Mouse (Mus musculus) layer of hippocampus, adult 11-12 months (tissue): ENCODE data around the gene Tmem178b.

Experiments
- DNase-seq: peaks from one replicate; pipeline ENCODE4 v3.0.0; 2022; ENCODE audit warnings: low spot score

Gene Tmem178b

DNA sequence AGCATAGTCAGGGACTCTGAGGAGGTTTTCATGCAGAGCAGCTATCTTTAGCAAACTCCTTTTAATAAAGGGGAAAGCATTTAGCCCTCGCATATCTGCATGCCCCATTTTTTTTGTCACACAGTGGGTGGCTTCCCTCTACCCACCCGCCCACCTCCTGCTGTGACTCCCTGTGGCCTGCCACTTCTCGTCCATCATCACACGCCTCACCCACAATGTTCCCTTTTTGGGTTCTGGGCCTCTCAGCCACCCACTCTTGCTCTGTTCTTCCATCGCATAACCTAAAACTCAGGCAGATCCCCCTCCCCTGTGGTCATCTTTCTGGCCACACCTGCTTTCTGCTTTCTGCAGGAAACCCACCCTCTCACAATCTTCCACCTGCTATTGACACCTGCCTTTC is 288.3 kb downstream of the Tmem178b start:
- DNase-seq = no peak

DNA sequence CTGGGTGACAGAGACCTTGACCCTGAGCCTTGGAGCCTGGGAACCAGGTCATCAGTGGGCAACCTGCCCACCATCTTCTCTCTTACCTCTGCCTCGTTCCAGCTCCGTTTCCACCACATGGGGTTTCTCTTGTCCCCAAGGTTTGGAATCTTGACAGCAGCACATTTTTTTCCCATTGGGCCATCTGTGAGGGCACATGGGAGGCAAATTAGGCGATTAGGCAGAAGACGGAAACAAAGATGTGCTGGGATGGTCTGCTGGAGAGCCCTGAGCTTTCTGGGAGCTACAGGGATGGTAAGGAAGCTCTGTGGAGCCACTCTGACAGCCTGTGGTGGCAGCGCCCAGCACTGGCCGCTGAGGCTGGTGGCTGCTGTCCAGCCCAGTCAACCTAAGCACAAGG is 300.5 kb downstream of the Tmem178b start:
- DNase-seq = no peak

DNA sequence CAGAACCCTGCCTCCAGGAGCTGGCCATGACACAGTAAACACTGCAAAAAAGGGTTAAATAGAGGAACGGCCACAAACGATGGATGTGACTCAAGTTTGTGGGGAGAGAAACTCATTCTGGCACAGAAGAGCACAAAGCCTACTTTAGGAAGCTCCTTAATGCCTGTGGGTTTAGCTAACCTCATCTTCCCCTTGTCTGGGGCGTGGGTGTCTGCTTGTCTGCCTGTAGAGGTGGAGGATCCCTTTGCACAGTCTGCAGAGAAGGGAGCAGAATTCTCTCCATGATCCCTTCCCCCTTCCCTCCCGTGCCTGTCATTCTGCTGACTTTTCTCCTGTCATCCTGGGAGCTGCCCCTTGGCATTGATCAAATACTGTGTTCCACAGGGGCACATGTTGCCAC is 304.8 kb downstream of the Tmem178b start:
- no peak for DNase-seq

DNA sequence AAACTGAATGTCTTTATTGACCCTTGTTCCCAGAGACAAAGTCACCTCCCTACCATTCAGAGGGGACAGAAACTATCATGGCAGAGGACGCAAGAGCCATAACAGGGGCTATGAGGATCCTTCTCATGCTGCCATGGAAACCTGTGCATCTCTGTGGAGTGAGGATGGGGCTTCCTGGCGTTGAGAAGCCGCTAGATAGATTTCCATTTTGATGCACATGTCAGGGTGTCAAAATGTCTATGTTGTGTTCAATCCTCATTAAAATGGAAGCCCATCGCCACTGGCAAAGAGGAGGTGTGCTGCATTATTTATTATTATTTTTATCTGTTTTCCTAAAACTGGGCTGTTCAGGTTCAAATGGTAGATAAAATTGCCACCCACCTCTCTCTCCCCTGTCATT is 307.5 kb downstream of the Tmem178b start:
- no peak for DNase-seq

DNA sequence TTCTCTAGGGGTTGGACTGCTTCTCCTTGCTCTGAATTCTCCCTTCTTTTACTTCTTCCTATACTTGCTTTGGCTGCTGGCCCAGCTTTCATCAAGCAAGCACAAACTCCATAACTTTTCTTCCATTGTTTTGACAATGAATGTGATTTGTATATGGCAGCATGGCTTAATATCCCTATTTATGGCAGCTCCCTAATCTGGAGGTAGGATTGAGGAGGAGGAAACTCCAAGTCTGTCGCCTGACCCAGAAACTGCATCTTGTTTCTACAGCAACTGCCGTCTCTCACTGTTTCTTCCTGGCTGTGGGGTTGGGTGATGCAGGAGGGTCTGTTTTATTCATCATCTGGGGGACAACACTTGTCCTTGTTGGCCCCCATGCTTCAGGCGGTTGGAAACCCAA is 327.6 kb downstream of the Tmem178b start:
- DNase-seq = no peak

DNA sequence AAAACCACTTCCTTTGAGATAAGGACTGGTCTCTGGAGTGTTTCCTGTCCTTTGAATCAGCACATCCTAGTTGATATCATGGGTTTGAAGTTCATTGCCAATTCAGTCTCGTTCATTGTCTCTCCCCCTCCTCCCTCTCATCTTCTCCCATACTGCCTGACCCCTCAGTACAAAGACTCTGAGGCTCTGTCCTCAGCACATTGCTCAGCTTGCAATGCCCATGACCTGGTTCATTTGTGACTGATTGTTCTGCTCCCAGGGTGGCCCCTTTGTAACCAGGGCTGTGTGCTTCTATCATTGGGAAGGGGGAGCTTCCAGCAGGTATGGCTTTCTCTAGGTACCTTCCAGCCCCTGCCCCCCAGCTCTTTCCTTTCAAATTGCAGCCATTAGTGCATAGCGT is 329.5 kb downstream of the Tmem178b start:
- DNase-seq = no peak

DNA sequence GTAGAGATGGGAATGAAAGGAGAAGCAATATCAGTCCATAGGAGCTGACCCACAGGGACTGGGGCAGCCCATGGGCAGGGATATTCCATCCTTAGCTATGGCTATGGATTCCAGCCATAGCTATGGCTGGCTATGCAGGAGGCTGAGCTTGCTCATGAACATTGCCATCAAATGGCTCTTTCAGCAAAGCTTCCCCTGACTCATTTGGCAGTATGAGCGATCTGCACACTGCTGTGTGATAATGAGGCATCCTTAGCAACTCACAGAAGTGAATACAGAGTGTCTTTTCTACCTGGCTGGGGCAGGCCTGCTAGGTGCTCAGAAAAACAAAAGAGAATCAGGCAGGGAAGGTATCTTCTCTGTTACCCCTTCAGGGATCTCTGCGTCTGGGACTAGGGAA is 332.3 kb downstream of the Tmem178b start:
- no peak for DNase-seq

DNA sequence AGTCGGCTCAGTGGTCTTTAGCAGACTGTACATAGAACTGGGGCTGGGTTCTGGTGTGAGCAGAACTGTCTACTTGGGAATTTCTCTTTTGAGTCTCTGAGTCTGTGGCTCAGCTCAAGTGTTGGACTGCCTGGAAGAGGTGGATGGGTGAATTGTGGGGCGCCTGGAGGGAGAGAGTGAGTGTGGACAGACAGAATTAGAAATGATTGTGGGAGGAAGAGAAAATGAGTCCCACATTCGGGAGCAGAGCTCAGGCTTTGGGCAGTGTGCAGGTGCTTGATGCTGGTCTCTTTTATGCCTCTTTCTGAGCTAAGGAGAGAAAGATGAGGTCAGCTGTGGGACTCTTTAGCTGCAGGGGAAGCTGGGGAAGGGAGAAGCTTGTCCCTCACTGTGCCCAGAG is 334.9 kb downstream of the Tmem178b start:
- no peak for DNase-seq

DNA sequence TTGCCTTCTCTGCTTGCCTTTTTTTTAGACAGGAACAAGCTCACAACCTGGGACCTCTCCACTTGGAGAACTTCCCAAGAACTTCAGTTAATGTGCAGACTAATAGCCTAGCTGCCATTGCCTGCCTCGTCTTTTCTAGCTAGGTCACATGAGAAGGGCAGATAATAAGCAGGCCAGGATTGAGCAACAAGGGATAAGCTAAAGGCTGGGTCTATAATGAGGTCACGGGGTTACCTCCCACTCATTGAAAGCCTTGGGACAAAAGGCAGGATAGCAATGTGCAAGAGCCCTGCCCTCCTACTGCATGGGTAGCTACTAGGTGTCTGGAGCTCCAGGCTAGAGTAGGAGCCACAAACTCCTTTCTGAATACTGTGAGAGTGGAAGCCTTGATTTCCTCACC is 336.1 kb downstream of the Tmem178b start:
- no peak for DNase-seq

DNA sequence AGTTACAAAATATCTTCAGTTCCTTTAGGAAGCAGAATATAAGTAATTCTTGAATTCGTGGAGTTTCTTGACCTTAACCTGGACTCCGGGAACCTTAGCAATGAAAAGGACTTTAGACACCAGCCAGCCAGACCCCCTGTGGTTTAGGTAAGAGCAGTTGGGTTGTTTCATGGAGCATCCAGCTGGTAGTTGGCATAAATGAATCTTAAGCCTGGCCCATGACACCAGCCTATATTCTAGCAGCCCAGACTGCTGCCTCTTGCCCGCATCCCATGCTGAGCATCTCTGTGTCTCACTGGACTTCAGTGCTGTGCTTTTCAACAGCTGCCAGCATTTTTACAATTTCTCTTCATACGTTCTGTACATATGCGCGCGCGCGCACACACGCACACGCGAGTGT is 344.1 kb downstream of the Tmem178b start:
- no peak for DNase-seq

DNA sequence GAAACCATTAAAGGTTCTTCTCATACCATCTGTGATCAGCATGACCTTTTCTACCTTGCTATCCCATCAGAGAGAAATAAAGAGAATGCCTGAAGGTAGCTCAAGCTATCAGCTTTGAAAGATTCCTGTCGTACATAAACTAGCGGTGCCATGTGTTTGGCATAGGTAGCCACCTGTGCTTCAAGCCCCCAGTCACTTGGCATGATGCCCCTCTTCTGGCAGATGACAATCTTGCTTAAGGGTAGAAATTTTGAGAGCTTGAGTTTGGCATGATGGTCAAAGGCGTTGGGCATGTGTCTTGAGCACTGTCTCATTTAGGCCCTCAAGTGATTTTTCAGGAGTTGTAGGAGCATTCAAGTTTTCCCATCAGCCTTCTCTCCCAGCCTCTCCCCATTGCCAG is 344.6 kb downstream of the Tmem178b start:
- DNase-seq = no peak

DNA sequence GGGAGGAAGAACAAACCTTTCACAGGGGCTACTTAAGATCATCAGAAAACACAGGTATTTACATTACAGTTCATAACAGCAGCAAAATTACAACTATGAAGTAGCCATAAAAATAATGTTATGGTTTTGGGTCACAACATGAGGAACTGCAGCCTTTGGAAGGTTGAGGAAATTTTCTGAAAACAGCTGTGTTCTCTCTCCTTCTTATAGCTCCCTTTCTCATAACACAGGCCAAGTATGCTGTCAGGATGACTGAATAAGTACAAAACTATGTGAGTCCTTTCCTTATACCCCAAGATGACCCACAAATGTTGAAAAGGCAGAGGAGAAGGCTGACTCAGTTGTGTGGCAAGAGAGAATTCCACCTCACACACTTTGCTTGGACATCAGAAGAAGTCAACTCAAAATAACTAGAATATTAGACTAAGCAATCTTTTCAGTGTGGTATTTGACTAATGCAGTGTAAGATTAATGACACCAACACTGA is 347.6 kb downstream of the Tmem178b start:
- DNase-seq = no peak

DNA sequence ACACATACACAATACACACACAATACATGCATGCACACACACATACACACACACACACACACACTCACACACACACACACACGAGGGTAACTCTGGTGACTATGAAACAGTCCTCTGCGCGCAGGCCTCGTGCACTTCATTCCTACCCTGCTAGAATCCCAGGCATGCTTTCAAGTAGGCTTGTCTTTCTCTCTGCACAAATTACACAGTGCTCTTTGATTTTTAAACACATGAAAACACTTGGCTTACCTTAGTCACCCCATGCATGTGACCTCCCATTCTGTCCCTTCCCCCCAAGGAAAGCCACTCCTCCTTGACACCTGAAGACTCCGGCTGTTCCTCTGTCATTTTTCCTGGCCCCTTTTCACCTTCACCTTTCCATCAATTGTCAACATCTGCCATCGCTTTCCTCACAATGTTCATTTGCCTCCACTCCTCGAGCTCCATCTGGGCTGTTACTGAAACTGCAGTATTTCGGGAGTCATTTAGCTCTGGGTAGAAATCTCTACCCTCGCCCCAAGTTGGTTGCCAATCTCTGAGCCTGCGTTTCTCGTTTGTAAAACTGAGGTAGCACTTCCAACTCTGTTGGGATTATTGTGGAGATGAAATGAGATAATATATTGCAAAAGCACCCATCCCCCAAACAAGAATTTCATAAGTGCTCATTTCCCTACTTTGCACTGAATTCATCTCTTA is 352.7 kb downstream of the Tmem178b start:
- peak; percentile 21 for DNase-seq

DNA sequence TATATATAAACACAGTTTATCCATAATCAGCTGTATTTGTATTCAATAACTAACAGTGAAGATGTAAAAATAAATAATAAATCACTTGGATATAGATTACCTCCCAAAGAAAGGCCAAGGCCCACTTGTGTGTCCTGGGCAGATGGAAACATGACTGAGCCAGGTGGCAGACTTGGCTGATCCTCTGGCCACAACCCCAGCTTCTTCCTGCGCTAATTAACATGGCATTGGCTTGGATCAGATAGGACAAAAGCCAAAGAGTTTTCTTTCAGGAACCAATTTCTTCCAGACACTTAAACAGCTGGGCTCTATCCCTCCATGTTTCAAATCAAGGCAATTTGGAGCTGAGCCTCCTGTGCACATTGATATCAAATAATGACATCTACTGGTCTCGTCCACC is 355.9 kb downstream of the Tmem178b start:
- no peak for DNase-seq

DNA sequence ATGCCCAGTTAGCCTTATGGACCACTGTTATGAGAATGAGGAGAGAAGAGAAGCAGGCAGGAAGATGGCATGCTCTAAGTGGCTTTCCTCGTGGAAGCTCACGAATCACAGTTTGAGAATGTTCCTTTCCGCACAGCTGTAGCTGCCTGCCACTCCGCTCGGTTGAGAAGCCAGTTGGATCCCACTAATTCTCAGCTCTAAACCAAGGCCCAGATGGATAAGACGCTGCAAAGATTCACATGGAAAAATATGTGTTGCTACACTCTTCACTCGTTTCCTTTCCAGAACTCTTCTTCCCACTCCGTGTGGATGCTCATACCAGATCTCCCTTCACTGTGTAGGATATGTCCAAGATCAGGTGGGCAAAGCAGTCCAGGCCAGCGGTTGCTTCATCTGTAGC is 356.9 kb downstream of the Tmem178b start:
- DNase-seq = peak; percentile 21

DNA sequence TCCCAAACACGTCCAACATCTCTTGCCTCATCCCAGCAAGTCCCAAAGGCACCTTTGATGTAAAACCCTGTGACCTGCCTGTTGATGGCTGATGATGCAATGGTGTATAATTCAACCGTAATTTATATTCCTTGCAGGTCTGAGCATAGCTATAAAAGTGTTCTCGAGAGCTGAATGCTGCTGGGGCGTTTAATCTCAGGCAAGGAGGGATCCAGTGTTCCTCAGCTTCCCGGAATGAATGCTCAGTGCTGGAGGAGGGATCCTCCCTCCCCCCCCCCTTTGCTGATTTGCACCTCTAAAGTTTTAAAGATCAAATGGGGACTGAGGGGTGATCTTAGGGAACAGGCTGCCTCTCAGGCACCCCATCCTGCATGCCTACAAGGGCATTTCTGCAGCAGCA is 361.0 kb downstream of the Tmem178b start:
- no peak for DNase-seq

DNA sequence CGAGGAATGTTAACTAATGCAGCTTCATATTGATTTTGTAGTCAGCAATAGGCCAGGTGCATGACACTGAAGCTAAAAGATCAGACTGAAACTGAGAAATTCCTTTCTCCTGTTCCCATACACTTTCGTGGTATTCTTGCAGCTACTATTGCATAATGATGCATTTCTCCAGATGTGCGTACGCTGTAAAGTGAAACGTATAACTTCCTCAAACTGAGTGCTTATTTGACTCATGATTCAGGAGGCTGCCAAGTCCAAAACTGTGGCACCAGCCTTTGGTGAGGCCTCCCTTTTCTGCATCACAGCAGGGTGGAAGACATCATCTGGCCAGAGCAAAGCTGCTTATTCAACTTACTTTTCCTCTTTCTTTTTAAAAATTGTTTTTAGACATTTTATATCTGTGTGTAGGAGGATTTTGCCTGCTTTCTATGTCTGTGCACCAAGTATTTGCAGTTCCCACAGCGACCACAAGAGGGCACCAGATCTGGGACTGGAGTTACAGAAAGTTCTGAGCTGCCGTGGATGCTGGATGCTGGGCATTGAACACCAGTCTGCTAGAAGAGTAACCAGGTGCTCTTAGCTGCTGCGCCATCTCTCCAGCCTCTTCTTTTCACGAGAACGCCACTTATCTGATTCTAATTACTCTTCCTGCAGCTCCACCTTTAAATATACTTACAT is 362.9 kb downstream of the Tmem178b start:
- peak; percentile 77 for DNase-seq

DNA sequence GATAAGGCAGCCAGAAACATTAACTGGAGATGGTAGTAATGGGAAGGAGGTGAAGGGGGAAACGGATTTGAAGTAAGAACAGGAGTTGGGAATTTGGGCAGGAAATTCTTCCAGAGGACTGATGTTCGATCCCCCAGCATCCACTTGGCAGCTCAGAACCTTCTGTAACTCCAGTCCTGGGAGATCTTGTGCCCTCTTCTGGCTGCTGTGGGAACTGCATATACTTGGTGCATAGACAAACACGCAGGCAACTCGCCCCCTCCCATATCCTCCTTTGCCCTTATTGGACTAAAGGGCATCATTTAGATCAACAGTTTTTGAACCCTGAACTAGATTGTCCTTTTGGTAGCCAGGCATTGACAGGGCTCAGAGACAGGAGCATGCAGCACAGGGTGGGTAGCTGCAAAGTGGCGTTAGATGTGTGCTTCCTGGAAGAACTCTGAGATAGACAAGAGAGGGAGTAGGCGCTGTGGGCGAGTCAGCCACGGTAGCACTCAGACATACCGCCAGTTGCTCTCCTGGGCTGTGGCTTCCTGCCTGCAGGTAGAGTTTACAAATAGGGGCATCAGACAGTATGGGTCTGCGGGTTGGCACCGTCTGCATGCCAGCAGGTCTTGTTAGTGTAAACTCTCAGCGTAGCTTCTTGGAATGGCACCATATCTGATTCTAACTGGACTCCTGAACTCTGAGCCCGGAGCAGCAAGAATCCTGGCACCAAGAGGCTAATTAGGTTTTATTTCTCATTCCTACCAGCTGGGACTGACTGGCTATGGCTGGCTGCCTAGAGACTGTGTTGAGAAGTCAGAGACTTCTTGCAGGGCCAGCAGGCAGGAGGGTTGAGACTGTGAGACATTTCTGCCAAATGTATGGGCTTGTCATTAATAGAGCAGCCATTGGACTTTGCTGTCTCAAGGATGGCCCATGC is 364.0 kb downstream of the Tmem178b start:
- peak; percentile 35 for DNase-seq

DNA sequence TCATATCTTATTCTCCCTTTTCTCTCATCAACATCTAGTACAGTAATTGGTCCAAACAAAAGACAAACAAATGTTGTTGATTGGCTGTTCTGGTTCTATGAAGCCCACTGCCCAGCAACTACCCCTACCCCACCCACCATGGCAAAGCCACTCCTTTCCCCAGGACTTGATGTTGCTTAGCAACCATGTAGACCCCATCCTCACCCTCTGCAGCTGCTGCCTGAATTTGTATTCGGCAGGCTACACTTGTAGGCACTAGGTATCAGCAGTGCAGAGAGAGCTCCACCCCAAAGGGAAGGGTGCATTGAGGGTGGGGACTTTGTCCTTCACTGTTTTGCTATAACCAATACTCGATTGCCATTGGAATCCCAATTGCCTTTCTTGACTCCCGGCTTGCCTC is 365.8 kb downstream of the Tmem178b start:
- no peak for DNase-seq

DNA sequence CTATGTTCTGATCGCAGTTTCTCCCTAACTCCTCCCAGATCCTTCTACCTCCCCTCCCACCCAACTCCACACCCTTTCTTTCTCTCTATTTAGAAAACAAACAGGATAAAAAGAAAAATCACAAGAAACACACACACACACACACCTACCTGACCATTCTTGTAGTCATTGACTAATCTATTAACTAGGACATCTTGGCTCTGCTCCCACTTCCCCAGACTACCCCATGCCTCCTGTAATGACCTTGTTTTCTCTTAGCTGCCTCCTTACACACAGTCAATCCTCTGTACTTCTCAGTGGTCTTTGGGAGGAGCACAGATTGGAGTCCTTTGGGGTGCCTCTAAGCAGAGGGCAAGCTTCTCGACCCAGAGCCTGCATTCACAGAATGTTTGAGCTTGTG is 367.6 kb downstream of the Tmem178b start:
- DNase-seq = no peak

DNA sequence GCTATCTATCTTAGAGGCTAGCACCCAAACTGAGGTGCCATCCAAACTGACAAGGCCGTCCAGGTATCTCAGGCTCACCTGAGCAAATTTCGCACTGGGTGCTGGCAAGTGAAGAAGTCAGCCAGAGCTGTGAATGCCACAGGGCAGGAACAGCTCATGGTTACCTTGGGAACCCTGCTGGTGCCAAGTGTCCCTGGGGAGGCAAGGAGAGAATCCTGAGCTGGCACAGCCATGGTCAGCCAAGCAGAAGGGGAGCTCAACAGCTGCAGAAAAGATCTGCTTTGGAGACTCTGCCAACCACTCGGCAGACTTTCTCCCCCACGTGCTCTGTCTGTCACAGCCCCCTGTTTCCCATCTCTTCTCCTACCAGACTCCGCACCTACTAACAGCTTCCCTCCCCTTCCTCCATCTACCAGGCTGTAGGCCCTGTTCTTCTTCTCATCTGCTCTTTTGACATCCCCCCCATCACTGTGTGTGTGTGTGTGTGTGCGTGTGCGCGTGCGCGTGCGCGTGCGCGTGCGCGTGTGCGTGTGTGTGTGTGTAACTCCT is 374.4 kb downstream of the Tmem178b start:
- no peak for DNase-seq

DNA sequence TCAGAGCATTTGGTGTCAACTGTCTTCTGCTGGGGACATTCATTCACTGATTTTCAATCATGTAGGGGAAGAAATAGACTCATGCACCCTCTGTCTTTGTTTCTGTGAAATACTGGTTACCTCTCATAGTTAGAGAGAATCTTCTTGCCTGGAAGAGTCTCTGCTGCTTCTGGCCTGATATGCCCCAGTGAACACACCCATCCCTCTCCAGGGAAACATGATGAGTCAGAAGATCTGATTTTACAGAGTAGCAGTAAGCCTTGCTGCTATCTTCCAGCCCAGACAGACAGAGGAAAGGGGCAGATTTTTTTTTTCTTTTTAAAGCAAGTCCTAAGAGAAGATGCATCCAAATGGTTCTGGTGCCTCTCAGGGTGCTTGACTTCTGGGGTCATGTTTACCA is 376.9 kb downstream of the Tmem178b start:
- DNase-seq = no peak

DNA sequence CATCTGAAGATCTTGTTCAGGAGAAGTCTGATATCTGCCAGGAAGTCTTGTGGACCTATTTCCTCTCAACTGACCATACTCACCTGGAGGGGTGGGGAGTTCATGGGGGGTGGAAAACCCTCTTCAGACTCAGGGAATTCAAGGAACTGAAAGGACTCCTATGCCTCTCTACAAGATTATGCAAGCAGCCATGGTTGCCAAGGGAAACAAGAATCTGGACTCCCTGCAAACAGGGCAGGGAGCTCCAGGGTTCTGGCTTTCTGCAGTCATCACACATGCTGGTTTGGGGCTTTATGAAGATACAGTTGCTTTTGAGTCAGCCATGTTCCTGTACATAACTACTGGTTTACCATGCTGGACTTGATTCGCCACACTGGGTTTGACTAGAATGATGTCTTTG is 390.6 kb downstream of the Tmem178b start:
- no peak for DNase-seq
